Mouse (Mus musculus) small intestine, adult 2 months (tissue): ENCODE results near the gene Fcf1. TPM values are rescaled to one million over a fixed set of nuclear protein-coding genes. Genes with fewer than 3 reads are reported as not detected.

ENCODE experiments used
- H3K27ac ChIP-seq: fragments of 200-500 bp; 2 replicates; pipeline ENCODE4 v1.5.1; 2012; ENCODE audit warnings: low read depth, low read length, control low read depth, inconsistent platforms; ENCODE audit not compliant: insufficient read depth
- H3K27me3 ChIP-seq: fragments of 200-500 bp; 2 replicates; pipeline ENCODE4 v1.6.1; 2012; ENCODE audit warnings: mild to moderate bottlenecking, moderate library complexity, low read length, inconsistent platforms; ENCODE audit not compliant: control insufficient read depth, insufficient read depth
- H3K36me3 ChIP-seq: fragments of 200-500 bp; 2 replicates; pipeline ENCODE4 v1.6.1; 2012; ENCODE audit warnings: mild to moderate bottlenecking, low read length, control low read depth, inconsistent platforms; ENCODE audit not compliant: control insufficient read depth, insufficient read depth
- H3K4me1 ChIP-seq: fragments of 200-500 bp; 2 replicates; pipeline ENCODE4 v1.6.1; 2012; ENCODE audit warnings: low read length, inconsistent platforms, mixed read lengths; ENCODE audit not compliant: control insufficient read depth, insufficient read depth, insufficient read length
- H3K4me3 ChIP-seq: fragments of 200-500 bp; 2 replicates; pipeline ENCODE4 v1.5.1; 2012; ENCODE audit warnings: low read depth, mild to moderate bottlenecking, control low read depth, inconsistent platforms, low read length, moderate library complexity
- CTCF ChIP-seq: fragments of 200-500 bp; IDR thresholded peaks from 2 replicates; pipeline ENCODE4 v1.5.1; 2012; ENCODE audit warnings: low read depth, mild to moderate bottlenecking, control low read depth, inconsistent platforms, low read length, moderate library complexity, mixed read lengths; ENCODE audit not compliant: insufficient replicate concordance, insufficient read length; ENCODE audit errors: extremely low read depth
- POLR2A ChIP-seq: fragments of 200-500 bp; IDR thresholded peaks from 2 replicates; pipeline ENCODE4 v1.6.1; 2012; ENCODE audit warnings: low read depth, mild to moderate bottlenecking, control low read depth, inconsistent platforms, low read length, moderate library complexity
- WGBS: fragments of 180-500 bp; shearing (Covaris S2); methylation state at CpG from one replicate; pipeline ENCODE4 v1.1.7; 2018; 5-methylcytosine and 5-hydroxymethylcytosine counted together
- polyA plus RNA-seq: library from polyadenylated mRNA; depleted of rRNA; stranded (reverse); fragments of >200 nt; gene quantifications from 2 replicates; pipeline ENCODE4 v1.2.3, GENCODE M21; 2012

Fcf1 gene
- polyA plus RNA-seq, 1 experiment = 27.6 TPM

GRCm38 (mm10) chr12:84940343-84940742 lies 30.4 kb upstream of the Fcf1 start:
- Histone ChIP-seq H3K4me3 (no peak overlapping the region), H3K27me3 (no peaks in the 10 kb centered on the region), H3K4me1 (no peaks in the 10 kb centered on the region), H3K36me3 (peaks cover 31% of the 10 kb centered on the region), H3K27ac (peak overlapping the region; percentile 10; the same call in 1 of the 2 replicates)
- 85% methylated on average over 7 of the region's 7 CpGs for WGBS
- no peak for TF ChIP-seq POLR2A

- H3K27me3 ChIP-seq = no peaks in the 10 kb centered on the region
- no peak overlapping the region for H3K27ac ChIP-seq
- 87% methylated on average over 13 of the region's 13 CpGs for WGBS
- TF ChIP-seq CTCF (no peak), POLR2A (no peak)
- peaks cover 32% of the 10 kb centered on the region for H3K36me3 ChIP-seq
- H3K4me3 ChIP-seq = no peak overlapping the region
- no peaks in the 10 kb centered on the region for H3K4me1 ChIP-seq
Measured at GRCm38 (mm10) chr12:84941717-84942116, 29.0 kb upstream of the Fcf1 start.

- no peaks in the 10 kb centered on the region for H3K4me1 ChIP-seq
- no peak overlapping the region for H3K27ac ChIP-seq
- no peak overlapping the region for H3K4me3 ChIP-seq
- H3K36me3 ChIP-seq = peaks cover 37% of the 10 kb centered on the region
- WGBS = 87% methylated on average over 21 of the region's 21 CpGs
- H3K27me3 ChIP-seq = no peaks in the 10 kb centered on the region
- TF ChIP-seq CTCF (no peak), POLR2A (no peak)
Measured at GRCm38 (mm10) chr12:84943006-84943952, 27.4 kb upstream of the Fcf1 start.

GRCm38 (mm10) chr12:84944150-84944812 lies 26.4 kb upstream of the Fcf1 start:
- TF ChIP-seq POLR2A (no peak), CTCF (no peak)
- 77% methylated on average over 4 of the region's 4 CpGs for WGBS

GRCm38 (mm10) chr12:84944813-84945553 lies 25.7 kb upstream of the Fcf1 start:
- Histone ChIP-seq H3K27ac (no peak overlapping the region), H3K36me3 (peaks cover 42% of the 10 kb centered on the region), H3K4me3 (no peak overlapping the region), H3K4me1 (no peaks in the 10 kb centered on the region), H3K27me3 (no peaks in the 10 kb centered on the region)
- no peak for TF ChIP-seq CTCF
- no peak for TF ChIP-seq POLR2A
- WGBS = 84% methylated on average over 9 of the region's 9 CpGs

More at GRCm38 (mm10) chr12:84944150-84944812, 26.4 kb upstream of the Fcf1 start:
- no peak overlapping the region for H3K4me3 ChIP-seq
- H3K36me3 ChIP-seq = peaks cover 39% of the 10 kb centered on the region
- no peaks in the 10 kb centered on the region for H3K27me3 ChIP-seq
- no peak overlapping the region for H3K27ac ChIP-seq
- H3K4me1 ChIP-seq = no peaks in the 10 kb centered on the region

- WGBS = 84% methylated on average over 2 of the region's 2 CpGs
- no peaks in the 10 kb centered on the region for H3K4me1 ChIP-seq
- no peak overlapping the region for H3K4me3 ChIP-seq
- peaks cover 25% of the 10 kb centered on the region for H3K36me3 ChIP-seq
- H3K27ac ChIP-seq = no peak overlapping the region
- no peak for TF ChIP-seq CTCF
- TF ChIP-seq POLR2A = no peak
- H3K27me3 ChIP-seq = no peaks in the 10 kb centered on the region
Measured at GRCm38 (mm10) chr12:84947894-84948583, 22.7 kb upstream of the Fcf1 start.
